19 mouse cellular contexts compared by ENCODE assay signal in the genomic region with DNA sequence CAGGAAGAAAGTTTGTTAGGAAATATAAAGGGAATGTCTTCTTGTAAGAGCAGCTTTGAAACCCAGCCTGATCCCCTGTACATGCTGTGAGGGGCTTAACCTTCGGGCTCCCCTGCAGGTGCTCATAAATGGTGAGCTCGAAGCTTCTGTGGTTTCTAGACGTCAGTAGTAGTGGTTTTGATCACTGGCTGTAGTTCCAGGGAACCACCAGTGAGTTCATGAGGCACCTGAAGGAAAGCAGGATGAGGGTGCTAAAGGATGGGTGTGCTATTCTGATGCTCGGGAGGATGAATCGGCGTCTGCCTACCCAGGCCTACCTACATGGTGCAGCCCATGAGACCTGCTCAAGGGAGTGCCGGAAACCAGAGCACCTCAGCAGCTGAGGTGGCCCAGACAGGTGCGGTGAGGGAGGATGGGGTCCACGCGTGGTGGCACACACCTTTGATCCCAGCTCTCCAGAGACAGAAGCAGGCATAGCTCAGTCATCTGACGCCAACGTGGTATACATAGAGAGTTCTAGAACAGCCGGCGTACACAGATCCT. TPM values are rescaled to one million over a fixed set of nuclear protein-coding genes. Genes with fewer than 3 reads are reported as not detected.
DNase-seq lines count a peak whose midpoint lies in the region; ATAC-seq and TF ChIP-seq lines count a peak whose summit lies in the region.
"Had no signal": no experiment of that assay in that cellular context is flagged by ENCODE, and none has a peak within 500 bp of the region (broad histone marks: within the 10 kb centered on the region; RNA-seq: fewer than 3 reads in every experiment).

No protein-coding gene starts in this region.

- ATAC-seq in midbrain, embryonic 15.5 days (replicated peaks): peak; percentile 27; the same call in 1 of the 2 replicates
- no peak for ATAC-seq in midbrain, postnatal 0 days (ENCODE audit: low FRiP score)
- ATAC-seq: hindbrain, embryonic 16.5 days; lung, postnatal 0 days had no signal

- H3K4me3 ChIP-seq in midbrain, embryonic 15.5 days: no peak overlapping the region
- no peak overlapping the region for H3K4me3 ChIP-seq in midbrain, postnatal 0 days (ENCODE audit: low read depth, low read length)
- H3K4me3 ChIP-seq in CH12.LX (replicated peaks in 1 of 3; ENCODE audit: low read depth in 2 of 3, low read length in 2 of 3, poor library complexity in 1 of 3): peak overlapping the region in 1 of 3 experiments; percentile 41
- H3K4me3 ChIP-seq in myocyte: no peak overlapping the region
- H3K4me3 ChIP-seq: embryonic facial prominence, embryonic 13.5 days; heart, embryonic 13.5 days; left cerebral cortex, adult 2 months; liver, embryonic 15.5 days; neural tube, embryonic 15.5 days had no signal

- H3ac ChIP-seq in myocyte (ENCODE audit: control insufficient read depth, insufficient read length): no peak overlapping the region

- TF ChIP-seq CTCF in midbrain, postnatal 0 days (IDR thresholded peaks at IDR 0.05): no peak
- no peak for TF ChIP-seq CTCF in CH12.LX (conservative IDR thresholded peaks at IDR 0.05 in 1 of 2, IDR thresholded peaks at IDR 0.05 in 1 of 2; ENCODE audit: low read depth in 2 of 2, low read length in 2 of 2)

- no peak for TF ChIP-seq RAD21 in CH12.LX (IDR thresholded peaks at IDR 0.05; ENCODE audit: low read depth, low read length)

- 79% methylated on average over 14 of the region's 14 CpGs for WGBS in midbrain, embryonic 15.5 days
- WGBS in midbrain, postnatal 0 days: 80% methylated on average over 14 of the region's 14 CpGs

- H3K9me3 ChIP-seq in midbrain, embryonic 15.5 days: no peaks in the 10 kb centered on the region
- no peaks in the 10 kb centered on the region for H3K9me3 ChIP-seq in midbrain, postnatal 0 days (ENCODE audit: low read length)
- H3K9me3 ChIP-seq in CH12.LX (replicated peaks; ENCODE audit: low read length): no peaks in the 10 kb centered on the region
- H3K9me3 ChIP-seq: embryonic facial prominence, embryonic 13.5 days; heart, embryonic 13.5 days; liver, embryonic 15.5 days; neural tube, embryonic 15.5 days had no signal

- TF ChIP-seq EP300 in CH12.LX (IDR thresholded peaks at IDR 0.05; ENCODE audit: low read length): peak; percentile 48; the same call in 1 of the 2 replicates

- no peak overlapping the region for H3K9ac ChIP-seq in midbrain, embryonic 15.5 days
- no peak overlapping the region for H3K9ac ChIP-seq in midbrain, postnatal 0 days (replicated peaks; ENCODE audit: low read length, poor library complexity, severe bottlenecking)
- H3K9ac ChIP-seq in CH12.LX (ENCODE audit: insufficient read depth, low read depth): no peak overlapping the region
- H3K9ac ChIP-seq: embryonic facial prominence, embryonic 13.5 days; heart, embryonic 13.5 days; liver, embryonic 15.5 days; neural tube, embryonic 15.5 days had no signal

- H3K4me2 ChIP-seq in midbrain, embryonic 15.5 days: no peak overlapping the region
- no peak overlapping the region for H3K4me2 ChIP-seq in midbrain, postnatal 0 days (ENCODE audit: low read depth, low read length, poor library complexity, severe bottlenecking)
- H3K4me2 ChIP-seq in CH12.LX (ENCODE audit: insufficient read depth, low read depth, poor library complexity, severe bottlenecking): peak overlapping the region; percentile 70
- no peak overlapping the region for H3K4me2 ChIP-seq in myocyte (ENCODE audit: low read depth)
- H3K4me2 ChIP-seq: embryonic facial prominence, embryonic 13.5 days; heart, embryonic 13.5 days; liver, embryonic 15.5 days; neural tube, embryonic 15.5 days had no signal

- DNase-seq in midbrain, postnatal 0 days (ENCODE audit: low spot score): no peak
- DNase-seq in CH12.LX (ENCODE audit: extremely low read depth): peak; percentile 40
- peak; percentile 8 to 17 for DNase-seq in thymus, postnatal 36 days
- DNase-seq in adrenal gland, postnatal 25 days: no peak
- no peak for DNase-seq in left cerebral cortex, adult 9 months (ENCODE audit: low spot score in 2 of 2)
- DNase-seq: adrenal gland, adult 8-10 months; cerebellum, adult 2 months; heart, postnatal 4 days; kidney, adult 11 months had no signal

- H3K79me2 ChIP-seq in CH12.LX (replicated peaks; ENCODE audit: control insufficient read depth, extremely low read depth, insufficient read depth, poor library complexity, severe bottlenecking): peaks cover 3% of the 10 kb centered on the region; the same call in 1 of the 2 replicates
- no peaks in the 10 kb centered on the region for H3K79me2 ChIP-seq in myocyte (ENCODE audit: control insufficient read depth, insufficient read depth)

- H3K36me3 ChIP-seq in midbrain, embryonic 15.5 days (replicated peaks): no peaks in the 10 kb centered on the region
- no peaks in the 10 kb centered on the region for H3K36me3 ChIP-seq in midbrain, postnatal 0 days (ENCODE audit: insufficient read depth, low read length)
- peaks cover 0 to 28% of the 10 kb centered on the region in 2 experiments for H3K36me3 ChIP-seq in CH12.LX (replicated peaks in 1 of 2; ENCODE audit: control insufficient read depth in 1 of 2, insufficient read depth in 1 of 2, low read length in 1 of 2)
- H3K36me3 ChIP-seq in myocyte (ENCODE audit: control insufficient read depth, insufficient read depth): no peaks in the 10 kb centered on the region
- H3K36me3 ChIP-seq: embryonic facial prominence, embryonic 13.5 days; heart, embryonic 13.5 days; liver, embryonic 15.5 days; neural tube, embryonic 15.5 days had no signal

- dilution Hi-C loops in CH12.LX (cut with MboI; ENCODE audit: extremely low pct_ligation_motif_present, extremely low pct_unique_long_range_greater_than_20kb, low sequenced_read_pairs): no loop called here

- no peaks in the 10 kb centered on the region for H3K27me3 ChIP-seq in midbrain, embryonic 15.5 days (replicated peaks)
- H3K27me3 ChIP-seq in midbrain, postnatal 0 days (ENCODE audit: insufficient read depth, low read length): no peaks in the 10 kb centered on the region
- H3K27me3 ChIP-seq in CH12.LX (replicated peaks) (no peaks in the 10 kb centered on the region), myocyte (ENCODE audit: control insufficient read depth, insufficient read depth, insufficient read length) (no peaks in the 10 kb centered on the region)
- H3K27me3 ChIP-seq: embryonic facial prominence, embryonic 13.5 days; heart, embryonic 13.5 days; liver, embryonic 15.5 days; neural tube, embryonic 15.5 days had no signal

- no peak for TF ChIP-seq POLR2A in CH12.LX (IDR thresholded peaks at IDR 0.05; ENCODE audit: low read depth, low read length)
- TF ChIP-seq POLR2A in myocyte (IDR thresholded peaks at IDR 0.05; ENCODE audit: insufficient read length, low read depth): no peak

- in situ Hi-C loops in CH12.LX (cut with MboI; ENCODE audit: low pct_ligation_motif_present, low pct_unique_long_range_greater_than_20kb, low sequenced_read_pairs): no loop called here

- H3K4me1 ChIP-seq in midbrain, embryonic 15.5 days: peaks cover 4% of the 10 kb centered on the region; the same call in 1 of the 2 replicates
- H3K4me1 ChIP-seq in midbrain, postnatal 0 days (ENCODE audit: insufficient read depth, low read length): no peaks in the 10 kb centered on the region
- H3K4me1 ChIP-seq in CH12.LX (ENCODE audit: control insufficient read depth in 1 of 2, insufficient read depth in 2 of 2): peaks cover 20 to 41% of the 10 kb centered on the region in 2 experiments
- H3K4me1 ChIP-seq: liver, embryonic 15.5 days had no signal

- no peak overlapping the region for H3K27ac ChIP-seq in midbrain, embryonic 15.5 days
- H3K27ac ChIP-seq in midbrain, postnatal 0 days (ENCODE audit: low read depth, low read length): no peak overlapping the region
- no peak overlapping the region for H3K27ac ChIP-seq in CH12.LX (ENCODE audit: insufficient read depth, low read depth)
- H3K27ac ChIP-seq: embryonic facial prominence, embryonic 13.5 days; heart, embryonic 13.5 days; kidney, postnatal 0 days; left cerebral cortex, adult 2 months; liver, embryonic 15.5 days; neural tube, embryonic 15.5 days had no signal

TF ChIP-seq in CH12.LX, 34 proteins besides CTCF, POLR2A, EP300 and RAD21:
- TF ChIP-seq ETS1 (conservative IDR thresholded peaks at IDR 0.05; ENCODE audit: low read depth, low read length): 0 out of 2 replicates have a peak, but pooled peaks have one; percentile 18
- TF ChIP-seq CHD2 (IDR thresholded peaks at IDR 0.05; ENCODE audit: low read length): no peak
- TF ChIP-seq BHLHE40 (IDR thresholded peaks at IDR 0.05; ENCODE audit: low read depth, low read length): peak; percentile 12; the same call in 1 of the 2 replicates
- no peak for TF ChIP-seq NELFE (IDR thresholded peaks at IDR 0.05; ENCODE audit: low read depth, low read length)
- TF ChIP-seq MXI1 (IDR thresholded peaks at IDR 0.05; ENCODE audit: low read depth, low read length): no peak
- TF ChIP-seq TCF12 (IDR thresholded peaks at IDR 0.05; ENCODE audit: low read depth, low read length): no peak
TF ChIP-seq in CH12.LX: peak in this region for 2.

TF ChIP-seq in myocyte, 11 proteins besides CTCF, POLR2A, EP300 and RAD21 (continues in another document):
- TF ChIP-seq TCF3 (IDR thresholded peaks at IDR 0.05; ENCODE audit: insufficient read length, low read depth) (no peak), SRF (IDR thresholded peaks at IDR 0.05; ENCODE audit: control insufficient read depth, insufficient read length, low read depth) (no peak), USF1 (IDR thresholded peaks at IDR 0.05; ENCODE audit: low read depth) (no peak), CEBPB (IDR thresholded peaks at IDR 0.05; ENCODE audit: insufficient read depth, poor library complexity, severe bottlenecking) (no peak), MAX (IDR thresholded peaks at IDR 0.05; ENCODE audit: low read depth) (no peak), MYOG (IDR thresholded peaks at IDR 0.05; ENCODE audit: control insufficient read depth in 1 of 3, insufficient read depth in 1 of 3, insufficient read length in 2 of 3, low read depth in 2 of 3) (peak in 2 of 3 experiments; percentile 29 to 33)

RNA-seq across cellular contexts. Expression of gene Fam214a, which starts 32.6 kb away (rescaled TPM):
- 25.2 and 28.1 TPM in 2 replicates for polyA plus RNA-seq in midbrain, embryonic 15.5 days (2015; fragmentation: Nextera tagmentation; extraction: Ambion mirVana)
- total RNA-seq in midbrain, postnatal 0 days (2014; rRNA removed): 32.3 and 36.0 TPM in 2 replicates
- polyA plus RNA-seq in midbrain, postnatal 0 days (2015; fragmentation: Nextera tagmentation; extraction: Ambion mirVana): 18.2 and 18.9 TPM in 2 replicates
- total RNA-seq in CH12.LX (2012; rRNA removed): 8.3 and 8.6 TPM in 2 replicates
- total RNA-seq in CH12.LX (2014; rRNA removed): 4.6 and 6.2 TPM in 2 replicates
- 7.0 and 7.7 TPM in 2 replicates for polyA plus RNA-seq in CH12.LX (2012; ENCODE audit: insufficient read length, low read depth)
- polyA plus RNA-seq in myocyte (2012; fragmentation: generic; extraction: Trizol): 2.6 TPM
- total RNA-seq in adrenal gland, postnatal 25 days (2021): 110 and 125 TPM in 2 replicates

RNA-seq across cellular contexts. Expression of gene Arpp19, which starts 52.2 kb away (rescaled TPM):
- polyA plus RNA-seq in midbrain, embryonic 15.5 days (2015; fragmentation: Nextera tagmentation; extraction: Ambion mirVana): 190 and 192 TPM in 2 replicates
- 94.0 and 96.9 TPM in 2 replicates for total RNA-seq in midbrain, postnatal 0 days (2014; rRNA removed)
- 188 and 192 TPM in 2 replicates for polyA plus RNA-seq in midbrain, postnatal 0 days (2015; fragmentation: Nextera tagmentation; extraction: Ambion mirVana)
- total RNA-seq in CH12.LX (2012; rRNA removed) (244 and 311 TPM in 2 replicates), CH12.LX (2014; rRNA removed) (194 and 233 TPM in 2 replicates)
- polyA plus RNA-seq in CH12.LX (2012; ENCODE audit: insufficient read length, low read depth) (479 and 504 TPM in 2 replicates), myocyte (2012; fragmentation: generic; extraction: Trizol) (160 TPM)
- total RNA-seq in adrenal gland, postnatal 25 days (2021): 303 and 351 TPM in 2 replicates

Comparison
In these comparisons a context has a peak if more than half of its experiments do, and no peak if none do; other contexts are left out.
1. DNase-seq: peak in CH12.LX (single experiment) and thymus, postnatal 36 days (2 of 2); none in midbrain, postnatal 0 days (single experiment), adrenal gland, postnatal 25 days (single experiment) and left cerebral cortex, adult 9 months (0 of 2).